Mouse (Mus musculus): ENCODE results near the gene Sass6. TPM values are rescaled to one million over a fixed set of nuclear protein-coding genes. Genes with fewer than 3 reads are reported as not detected.

The Sass6 gene
- polyA plus RNA-seq, 1 experiment from 2014 or later, result 17.9 TPM

- H3K9ac ChIP-seq (replicated peaks; ENCODE audit: low read length), result peak overlapping the region; percentile 88
- WGBS, result 3% methylated on average over 22 of the region's 22 CpGs
- peaks cover 23% of the 10 kb centered on the region for H3K36me3 ChIP-seq (ENCODE audit: insufficient read depth, low read length)
- H3K4me1 ChIP-seq (ENCODE audit: insufficient read depth, low read length), result peaks cover 6% of the 10 kb centered on the region
- peak overlapping the region; percentile 96 for H3K4me3 ChIP-seq (ENCODE audit: low read length)
- peak; percentile 76 for ATAC-seq (ENCODE audit: low FRiP score, low TSS enrichment)
- peak overlapping the region; percentile 91 for H3K27ac ChIP-seq (ENCODE audit: low read length)
- H3K9me3 ChIP-seq (ENCODE audit: low read length), result no peaks in the 10 kb centered on the region
- H3K4me2 ChIP-seq (replicated peaks; ENCODE audit: low read depth, low read length), result peak overlapping the region; percentile 51
- no peaks in the 10 kb centered on the region for H3K27me3 ChIP-seq (ENCODE audit: insufficient read depth, low read length)
Measured at GRCm38 (mm10) chr3:116594076-116594727, 580 bp upstream of the Sass6 start.

- Histone ChIP-seq H3K4me2 (replicated peaks; ENCODE audit: low read depth, low read length) (peak overlapping the region; percentile 78), H3K36me3 (ENCODE audit: insufficient read depth, low read length) (peaks cover 12% of the 10 kb centered on the region), H3K27ac (ENCODE audit: low read length) (0 out of 2 replicates have a peak overlapping the region, but pooled peaks have one; percentile 91), H3K9me3 (ENCODE audit: low read length) (no peaks in the 10 kb centered on the region), H3K4me1 (ENCODE audit: insufficient read depth, low read length) (peaks cover 6% of the 10 kb centered on the region), H3K27me3 (ENCODE audit: insufficient read depth, low read length) (no peaks in the 10 kb centered on the region), H3K4me3 (ENCODE audit: low read length) (peak overlapping the region; percentile 96), H3K9ac (replicated peaks; ENCODE audit: low read length) (peak overlapping the region; percentile 88)
- no peak for ATAC-seq (ENCODE audit: low FRiP score, low TSS enrichment)
- 8% methylated on average over 10 of the region's 10 CpGs for WGBS
Measured at GRCm38 (mm10) chr3:116595603-116595991, 815 bp downstream of the Sass6 start.

GRCm38 (mm10) chr3:116599705-116600104 is 4.9 kb downstream of the Sass6 start:
- H3K27ac ChIP-seq (ENCODE audit: low read length), result no peak overlapping the region
- no peaks in the 10 kb centered on the region for H3K27me3 ChIP-seq (ENCODE audit: insufficient read depth, low read length)
- no peak for ATAC-seq (ENCODE audit: low FRiP score, low TSS enrichment)
- H3K4me2 ChIP-seq (replicated peaks; ENCODE audit: low read depth, low read length), result no peak overlapping the region
- H3K36me3 ChIP-seq (ENCODE audit: insufficient read depth, low read length), result no peaks in the 10 kb centered on the region
- H3K9me3 ChIP-seq (ENCODE audit: low read length), result no peaks in the 10 kb centered on the region
- no peak overlapping the region for H3K4me3 ChIP-seq (ENCODE audit: low read length)
- 82% methylated on average over 2 of the region's 2 CpGs for WGBS
- no peak overlapping the region for H3K9ac ChIP-seq (replicated peaks; ENCODE audit: low read length)
- peaks cover 3% of the 10 kb centered on the region for H3K4me1 ChIP-seq (ENCODE audit: insufficient read depth, low read length)

- H3K4me2 ChIP-seq (replicated peaks; ENCODE audit: low read depth, low read length), result no peak overlapping the region
- no peaks in the 10 kb centered on the region for H3K9me3 ChIP-seq (ENCODE audit: low read length)
- no peak overlapping the region for H3K4me3 ChIP-seq (ENCODE audit: low read length)
- peaks cover 1% of the 10 kb centered on the region for H3K4me1 ChIP-seq (ENCODE audit: insufficient read depth, low read length)
- ATAC-seq (ENCODE audit: low FRiP score, low TSS enrichment), result no peak
- no peaks in the 10 kb centered on the region for H3K27me3 ChIP-seq (ENCODE audit: insufficient read depth, low read length)
- WGBS, result 91% methylated on average over 5 of the region's 5 CpGs
- no peaks in the 10 kb centered on the region for H3K36me3 ChIP-seq (ENCODE audit: insufficient read depth, low read length)
- no peak overlapping the region for H3K27ac ChIP-seq (ENCODE audit: low read length)
- no peak overlapping the region for H3K9ac ChIP-seq (replicated peaks; ENCODE audit: low read length)
Measured at GRCm38 (mm10) chr3:116601005-116601404, 6.2 kb downstream of the Sass6 start.

GRCm38 (mm10) chr3:116601781-116602180 is 7.0 kb downstream of the Sass6 start:
- WGBS, result 88% methylated on average over 5 of the region's 5 CpGs
- Histone ChIP-seq H3K9me3 (ENCODE audit: low read length) (no peaks in the 10 kb centered on the region), H3K4me3 (ENCODE audit: low read length) (no peak overlapping the region), H3K4me1 (ENCODE audit: insufficient read depth, low read length) (no peaks in the 10 kb centered on the region), H3K27ac (ENCODE audit: low read length) (no peak overlapping the region), H3K27me3 (ENCODE audit: insufficient read depth, low read length) (no peaks in the 10 kb centered on the region), H3K36me3 (ENCODE audit: insufficient read depth, low read length) (no peaks in the 10 kb centered on the region), H3K4me2 (replicated peaks; ENCODE audit: low read depth, low read length) (no peak overlapping the region), H3K9ac (replicated peaks; ENCODE audit: low read length) (no peak overlapping the region)
- ATAC-seq (ENCODE audit: low FRiP score, low TSS enrichment), result no peak

- Histone ChIP-seq H3K4me3 (ENCODE audit: low read length) (no peak overlapping the region), H3K9me3 (ENCODE audit: low read length) (no peaks in the 10 kb centered on the region), H3K9ac (replicated peaks; ENCODE audit: low read length) (no peak overlapping the region), H3K4me2 (replicated peaks; ENCODE audit: low read depth, low read length) (no peak overlapping the region), H3K4me1 (ENCODE audit: insufficient read depth, low read length) (no peaks in the 10 kb centered on the region), H3K27ac (ENCODE audit: low read length) (no peak overlapping the region), H3K27me3 (ENCODE audit: insufficient read depth, low read length) (no peaks in the 10 kb centered on the region), H3K36me3 (ENCODE audit: insufficient read depth, low read length) (peaks cover 8% of the 10 kb centered on the region; the same call in 1 of the 2 replicates)
- WGBS, result 75% methylated on average over 9 of the region's 9 CpGs
- no peak for ATAC-seq (ENCODE audit: low FRiP score, low TSS enrichment)
Measured at GRCm38 (mm10) chr3:116604570-116604969, 9.8 kb downstream of the Sass6 start.

- no peaks in the 10 kb centered on the region for H3K4me1 ChIP-seq (ENCODE audit: insufficient read depth, low read length)
- ATAC-seq (ENCODE audit: low FRiP score, low TSS enrichment), result no peak
- WGBS, result 88% methylated on average over 10 of the region's 10 CpGs
- no peak within 1 kb of the TSS for H3K4me3 ChIP-seq (ENCODE audit: low read length)
- H3K27ac ChIP-seq (ENCODE audit: low read length), result no peak within 1 kb of the TSS
- H3K9me3 ChIP-seq (ENCODE audit: low read length), result no peaks in the 10 kb centered on the region
- H3K4me2 ChIP-seq (replicated peaks; ENCODE audit: low read depth, low read length), result no peak within 1 kb of the TSS
- peaks cover 45% of the 10 kb centered on the region for H3K36me3 ChIP-seq (ENCODE audit: insufficient read depth, low read length)
- no peak within 1 kb of the TSS for H3K9ac ChIP-seq (replicated peaks; ENCODE audit: low read length)
- H3K27me3 ChIP-seq (ENCODE audit: insufficient read depth, low read length), result no peaks in the 10 kb centered on the region
Measured at GRCm38 (mm10) chr3:116614295-116614892, 19.6 kb downstream of the Sass6 start, which contains the start of gene Trmt13. Gene Trmt13 (minus strand): TSS chr3:116614587.

GRCm38 (mm10) chr3:116615318-116616068 is 20.7 kb downstream of the Sass6 start:
- H3K9me3 ChIP-seq (ENCODE audit: low read length), result no peaks in the 10 kb centered on the region
- no peaks in the 10 kb centered on the region for H3K27me3 ChIP-seq (ENCODE audit: insufficient read depth, low read length)
- no peak for ATAC-seq (ENCODE audit: low FRiP score, low TSS enrichment)
- no peak overlapping the region for H3K9ac ChIP-seq (replicated peaks; ENCODE audit: low read length)
- peaks cover 43% of the 10 kb centered on the region for H3K36me3 ChIP-seq (ENCODE audit: insufficient read depth, low read length)
- H3K4me3 ChIP-seq (ENCODE audit: low read length), result no peak overlapping the region
- 88% methylated on average over 8 of the region's 8 CpGs for WGBS
- H3K4me2 ChIP-seq (replicated peaks; ENCODE audit: low read depth, low read length), result no peak overlapping the region
- H3K27ac ChIP-seq (ENCODE audit: low read length), result no peak overlapping the region
- H3K4me1 ChIP-seq (ENCODE audit: insufficient read depth, low read length), result no peaks in the 10 kb centered on the region

GRCm38 (mm10) chr3:116618855-116619254 is 24.1 kb downstream of the Sass6 start:
- no peaks in the 10 kb centered on the region for H3K9me3 ChIP-seq (ENCODE audit: low read length)
- H3K4me1 ChIP-seq (ENCODE audit: insufficient read depth, low read length), result no peaks in the 10 kb centered on the region
- 88% methylated on average over 6 of the region's 6 CpGs for WGBS
- H3K4me2 ChIP-seq (replicated peaks; ENCODE audit: low read depth, low read length), result no peak overlapping the region
- no peak overlapping the region for H3K4me3 ChIP-seq (ENCODE audit: low read length)
- ATAC-seq (ENCODE audit: low FRiP score, low TSS enrichment), result no peak
- no peak overlapping the region for H3K9ac ChIP-seq (replicated peaks; ENCODE audit: low read length)
- H3K27me3 ChIP-seq (ENCODE audit: insufficient read depth, low read length), result no peaks in the 10 kb centered on the region
- no peak overlapping the region for H3K27ac ChIP-seq (ENCODE audit: low read length)
- peaks cover 49% of the 10 kb centered on the region for H3K36me3 ChIP-seq (ENCODE audit: insufficient read depth, low read length)
